Mouse (Mus musculus): ENCODE measurements around the gene Acap2.

Gene Acap2

GRCm38 (mm10) chr16:31081125-31081664, 119.8 kb downstream of the Acap2 start, which contains the start of gene Xxylt1:
Gene Xxylt1, minus strand, starts transcription at chr16:31081432.
- peak; percentile 82 to 91 for DNase-seq (ENCODE audit: low spot score in 2 of 2)

GRCm38 (mm10) chr16:31080573-31081051, 120.4 kb downstream of the Acap2 start:
- peak; percentile 42 to 56 for DNase-seq (ENCODE audit: low spot score in 2 of 2)

DNA sequence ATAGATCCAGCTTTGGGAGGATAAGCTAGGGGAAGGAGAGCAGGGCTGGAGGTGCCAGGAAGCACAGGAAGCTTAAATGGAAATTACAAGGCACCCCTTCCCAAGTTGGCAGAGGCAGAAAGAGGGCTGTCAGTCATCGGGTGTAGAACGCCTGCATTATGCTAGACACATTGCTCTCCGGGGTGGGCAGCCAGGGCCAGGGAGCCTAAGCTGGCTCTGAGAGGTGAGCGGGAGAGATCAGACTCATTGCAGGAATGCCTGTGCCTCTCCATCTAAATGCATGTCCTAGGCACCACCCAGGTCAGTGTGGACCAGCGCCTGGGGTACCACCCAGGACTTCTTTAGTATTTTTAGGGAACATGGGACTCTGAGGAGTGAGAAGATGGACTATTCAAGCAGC, 123.6 kb downstream of the Acap2 start:
- peak in 1 of 2 experiments; percentile 7 for DNase-seq (ENCODE audit: low spot score in 2 of 2)

DNA sequence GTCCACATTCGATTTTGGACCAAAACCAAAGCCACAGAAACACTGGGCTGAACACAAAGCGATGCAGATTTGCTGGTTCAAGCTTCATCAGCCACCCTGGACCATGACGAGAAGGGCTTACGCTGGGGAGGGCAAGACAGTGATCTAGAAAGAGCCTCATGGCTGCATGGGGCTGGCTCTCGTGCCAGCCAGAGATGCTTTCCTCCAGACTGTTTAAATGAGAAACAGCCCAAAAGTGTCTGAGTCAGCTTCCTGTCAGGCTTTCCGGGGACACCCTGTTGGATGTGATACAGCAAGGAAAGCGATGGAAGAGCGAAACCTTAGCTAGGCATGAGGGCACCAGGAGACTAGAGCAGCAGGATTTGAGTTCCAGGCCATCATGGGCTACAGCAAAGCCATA, 124.6 kb downstream of the Acap2 start:
- peak in 1 of 2 experiments; percentile 8 for DNase-seq (ENCODE audit: low spot score in 2 of 2)

- DNase-seq (ENCODE audit: low spot score in 2 of 2), result peak in 1 of 2 experiments; percentile 14
Measured at GRCm38 (mm10) chr16:31074324-31074908, 126.6 kb downstream of the Acap2 start.

GRCm38 (mm10) chr16:31071731-31072130, 129.3 kb downstream of the Acap2 start:
- DNase-seq (ENCODE audit: low spot score in 2 of 2), result peak in 1 of 2 experiments; percentile 5

- DNase-seq (ENCODE audit: low spot score in 2 of 2), result peak; percentile 76 to 89
Measured at GRCm38 (mm10) chr16:31070358-31071133, 130.5 kb downstream of the Acap2 start.

DNA sequence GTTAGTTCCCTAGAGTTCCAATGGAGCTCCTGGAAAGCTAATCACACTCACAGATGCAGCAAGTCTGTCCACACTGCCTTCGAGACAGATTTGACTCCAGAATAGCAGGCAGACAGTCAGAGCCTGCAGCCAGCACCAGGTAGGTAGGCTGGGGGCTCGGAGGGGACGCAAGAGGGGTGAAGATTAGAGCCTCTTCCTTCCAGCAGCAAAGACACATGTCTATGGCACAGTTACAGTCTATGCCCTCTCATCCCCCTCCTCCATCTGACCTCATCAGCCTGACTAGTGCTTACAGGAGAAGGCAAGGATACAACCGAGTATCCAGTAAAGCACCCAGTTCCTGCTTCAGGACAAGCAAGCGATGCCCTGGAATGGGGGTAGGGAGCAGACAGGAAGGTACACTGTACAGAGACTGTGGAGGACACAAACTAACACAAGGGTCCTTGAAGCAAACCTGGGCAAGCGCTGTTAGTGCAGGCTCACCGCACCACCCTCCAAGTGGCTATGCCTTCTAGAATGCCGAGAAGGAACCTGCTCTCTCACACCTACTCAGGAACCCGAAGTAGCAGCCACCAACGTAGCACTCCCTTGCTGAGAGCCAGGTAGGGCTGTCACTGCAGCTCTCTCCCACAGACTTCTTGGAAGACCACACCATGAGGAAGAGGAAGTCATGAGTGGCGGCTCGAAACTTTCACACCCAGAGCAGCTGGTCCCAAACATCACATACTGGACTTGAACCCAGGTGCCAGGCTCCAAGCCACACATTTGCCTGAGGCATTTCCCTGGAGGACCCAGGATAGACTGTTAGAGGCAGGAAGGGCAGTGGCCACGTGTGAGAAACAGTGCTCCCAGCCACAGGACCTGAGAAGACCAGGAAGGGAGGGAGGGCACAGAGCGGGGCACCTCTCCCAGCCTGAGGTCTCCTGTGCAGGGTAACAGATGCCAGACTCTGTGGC, 131.6 kb downstream of the Acap2 start:
- DNase-seq (ENCODE audit: low spot score in 2 of 2), result no peak

GRCm38 (mm10) chr16:31068280-31068679, 132.8 kb downstream of the Acap2 start:
- no peak for DNase-seq (ENCODE audit: low spot score in 2 of 2)

DNA sequence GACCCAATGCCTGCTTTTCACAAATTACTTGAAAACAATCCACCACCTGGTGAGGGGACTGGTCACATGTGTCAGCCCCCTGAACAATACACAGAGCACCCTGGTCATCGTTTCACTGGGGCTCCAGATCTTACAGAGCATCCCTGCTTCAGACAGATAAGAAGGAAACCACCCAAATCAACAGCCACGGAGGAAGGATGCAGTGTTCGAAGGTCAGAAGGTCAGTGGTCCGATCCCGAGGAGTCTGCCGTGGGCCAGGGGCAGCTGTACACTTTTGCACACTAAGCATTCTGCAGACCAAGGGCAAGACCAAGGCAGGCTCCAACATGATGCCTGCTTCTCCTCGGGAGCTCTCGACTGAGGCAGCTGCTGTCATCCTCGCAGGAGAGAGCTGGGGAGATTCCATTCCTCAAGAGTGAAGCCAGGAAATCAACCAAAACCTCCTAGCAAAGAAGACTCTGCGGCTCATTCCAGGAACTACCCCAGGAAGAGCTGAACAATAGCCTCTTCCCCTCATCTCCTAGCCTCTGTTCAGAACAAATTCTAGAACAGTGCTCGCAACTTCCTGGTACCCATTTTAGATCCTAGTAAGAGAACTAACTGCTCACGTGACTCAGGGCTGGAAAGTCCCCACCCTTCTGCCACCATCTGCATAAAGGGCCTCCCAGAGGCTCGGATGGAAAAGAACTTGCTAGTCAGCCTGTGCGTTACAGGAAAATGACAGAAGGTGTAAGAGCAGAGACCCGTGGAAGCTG, 134.5 kb downstream of the Acap2 start:
- peak in 1 of 2 experiments; percentile 54 for DNase-seq (ENCODE audit: low spot score in 2 of 2)

- no peak for DNase-seq (ENCODE audit: low spot score in 2 of 2)
Measured at GRCm38 (mm10) chr16:31064782-31065181, 136.3 kb downstream of the Acap2 start.

DNA sequence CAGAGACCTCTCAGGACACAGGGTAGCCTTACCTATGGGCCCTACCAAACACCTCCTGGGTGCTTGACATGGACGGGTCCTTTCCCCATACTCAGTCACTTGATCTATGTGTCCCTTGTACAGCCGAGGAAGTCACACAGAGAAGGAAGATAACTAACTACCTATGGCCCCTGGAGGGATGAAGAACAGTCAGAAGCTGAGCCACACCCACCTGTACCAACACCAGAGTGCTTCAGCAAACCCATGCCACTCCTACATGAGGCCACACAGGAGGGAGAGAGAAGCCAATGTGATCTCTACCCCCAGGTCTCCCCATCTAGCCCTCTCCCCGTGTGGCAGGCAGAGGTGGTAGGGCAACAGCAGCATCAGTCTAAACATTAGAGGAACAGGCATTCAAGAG, 138.1 kb downstream of the Acap2 start:
- no peak for DNase-seq (ENCODE audit: low spot score in 2 of 2)

- DNase-seq (ENCODE audit: low spot score in 2 of 2), result no peak
Measured at GRCm38 (mm10) chr16:31061246-31061880, 139.7 kb downstream of the Acap2 start.

DNA sequence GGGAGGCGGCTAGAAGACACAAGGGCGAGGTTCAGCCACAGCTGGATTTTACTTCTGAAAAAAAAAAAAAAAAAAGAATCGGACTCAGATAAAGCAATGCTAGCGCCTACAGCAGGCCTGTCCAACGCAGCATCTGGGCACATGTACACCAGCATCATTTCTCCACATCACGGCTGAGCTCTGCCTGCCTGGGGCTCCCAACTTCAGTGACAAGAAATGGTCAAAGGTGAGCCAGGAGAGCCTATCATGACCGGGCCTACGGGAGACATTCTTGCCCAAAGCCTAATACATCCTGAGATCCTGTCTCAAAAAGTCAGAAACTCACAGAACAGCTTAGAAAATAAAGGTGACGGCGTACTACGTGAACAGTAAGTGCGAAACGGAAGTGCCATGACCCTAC, 140.3 kb downstream of the Acap2 start:
- DNase-seq (ENCODE audit: low spot score in 2 of 2), result no peak

DNA sequence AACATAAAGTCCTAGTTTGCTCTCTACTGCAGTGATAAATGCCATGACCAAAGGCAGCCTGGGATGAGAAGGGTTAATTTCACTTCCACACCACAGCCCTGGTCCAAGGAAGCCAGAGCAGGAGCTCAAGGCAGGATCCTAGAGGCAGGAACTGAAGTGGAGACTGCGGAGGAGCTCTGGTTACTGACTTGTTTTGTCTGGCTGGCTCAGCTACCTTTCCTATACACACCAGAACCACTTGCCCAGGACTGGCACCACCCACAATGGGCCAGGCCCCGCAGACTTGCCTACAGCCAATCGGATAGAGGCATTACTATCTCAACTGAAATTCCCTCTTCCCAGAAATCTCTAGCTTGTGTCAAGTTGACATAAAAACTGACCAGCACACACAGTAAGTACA, 140.8 kb downstream of the Acap2 start:
- no peak for DNase-seq (ENCODE audit: low spot score in 2 of 2)

DNA sequence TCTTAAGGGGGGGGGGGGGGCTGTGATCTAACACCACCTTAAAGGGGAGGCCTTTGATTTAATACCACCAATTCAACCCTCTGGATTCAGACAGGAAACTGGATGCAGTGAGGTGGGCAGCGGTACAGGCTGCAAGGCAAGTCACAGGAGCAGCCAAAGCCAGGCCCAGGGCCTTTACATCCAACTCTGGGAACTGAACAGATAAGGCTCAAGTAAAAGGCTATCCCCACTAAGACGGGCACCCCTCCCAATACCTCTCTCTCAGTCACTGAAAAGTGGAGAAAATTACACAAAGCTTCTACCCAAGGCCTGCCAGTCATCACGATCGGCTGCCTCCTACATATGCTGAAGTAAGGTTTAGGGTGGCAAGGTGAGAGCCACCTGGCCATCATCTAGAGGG, 141.3 kb downstream of the Acap2 start:
- no peak for DNase-seq (ENCODE audit: low spot score in 2 of 2)

DNA sequence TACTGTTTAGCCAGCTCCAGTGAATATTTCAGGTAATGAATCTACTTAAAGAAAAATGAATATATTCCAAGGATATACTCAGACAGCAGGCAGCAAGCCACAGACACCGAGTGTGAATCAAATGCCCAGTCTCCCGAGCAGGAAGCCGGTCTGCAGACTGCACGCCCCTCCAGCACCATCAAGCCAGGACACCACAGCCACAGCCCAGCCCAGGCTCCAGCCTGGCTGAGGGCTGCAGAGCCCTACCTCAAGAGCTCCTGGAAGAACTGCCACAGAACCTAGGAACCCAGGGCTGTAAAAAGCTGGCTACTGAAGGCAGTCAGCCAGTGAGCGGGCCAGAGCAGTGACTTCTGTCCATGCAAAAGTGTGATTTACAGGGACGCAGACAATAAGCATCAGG, 148.2 kb downstream of the Acap2 start:
- DNase-seq (ENCODE audit: low spot score in 2 of 2), result no peak

GRCm38 (mm10) chr16:31052177-31052726, 148.8 kb downstream of the Acap2 start:
- DNase-seq (ENCODE audit: low spot score in 2 of 2), result no peak

- DNase-seq (ENCODE audit: low spot score in 2 of 2), result no peak
Measured at GRCm38 (mm10) chr16:31050701-31051100, 150.3 kb downstream of the Acap2 start.

- no peak for DNase-seq (ENCODE audit: low spot score in 2 of 2)
Measured at GRCm38 (mm10) chr16:31048194-31048593, 152.9 kb downstream of the Acap2 start.
